Mouse (Mus musculus) brain, embryonic 14.5 days (tissue): Measurements from ENCODE around the gene Orai2. TPM values are rescaled to one million over a fixed set of nuclear protein-coding genes. Genes with fewer than 3 reads are reported as not detected.
"Not testable (repeated sequence)": the region's sequence is repeated elsewhere in the genome, so short reads cannot be mapped to it uniquely, and the experiment has no call there.

Source experiments
- DNase-seq: peaks from one replicate; pipeline ENCODE4 v3.0.0-alpha.2; 2011; ENCODE audit warnings: low read depth
- CTCF ChIP-seq: fragments of 200-500 bp; IDR thresholded peaks from 2 replicates; pipeline ENCODE4 v1.5.1; 2012; ENCODE audit warnings: inconsistent platforms, mild to moderate bottlenecking, moderate library complexity, borderline replicate concordance; ENCODE audit not compliant: insufficient read depth, insufficient read length; ENCODE audit errors: extremely low read depth
- POLR2A ChIP-seq: fragments of 200-500 bp; IDR thresholded peaks from 2 replicates; pipeline ENCODE4 v1.6.1; 2012; ENCODE audit warnings: mild to moderate bottlenecking, inconsistent platforms, borderline replicate concordance; ENCODE audit not compliant: poor library complexity, insufficient read depth, insufficient read length, severe bottlenecking; ENCODE audit errors: extremely low read depth
- polyA plus RNA-seq: library from polyadenylated mRNA; depleted of rRNA; stranded (reverse); fragments of >200 nt; gene quantifications from 2 replicates; pipeline ENCODE4 v1.2.3, GENCODE M21; 2012; rRNA removed

Gene Orai2
- polyA plus RNA-seq = 52.2 and 58.5 TPM in 2 replicates

DNA sequence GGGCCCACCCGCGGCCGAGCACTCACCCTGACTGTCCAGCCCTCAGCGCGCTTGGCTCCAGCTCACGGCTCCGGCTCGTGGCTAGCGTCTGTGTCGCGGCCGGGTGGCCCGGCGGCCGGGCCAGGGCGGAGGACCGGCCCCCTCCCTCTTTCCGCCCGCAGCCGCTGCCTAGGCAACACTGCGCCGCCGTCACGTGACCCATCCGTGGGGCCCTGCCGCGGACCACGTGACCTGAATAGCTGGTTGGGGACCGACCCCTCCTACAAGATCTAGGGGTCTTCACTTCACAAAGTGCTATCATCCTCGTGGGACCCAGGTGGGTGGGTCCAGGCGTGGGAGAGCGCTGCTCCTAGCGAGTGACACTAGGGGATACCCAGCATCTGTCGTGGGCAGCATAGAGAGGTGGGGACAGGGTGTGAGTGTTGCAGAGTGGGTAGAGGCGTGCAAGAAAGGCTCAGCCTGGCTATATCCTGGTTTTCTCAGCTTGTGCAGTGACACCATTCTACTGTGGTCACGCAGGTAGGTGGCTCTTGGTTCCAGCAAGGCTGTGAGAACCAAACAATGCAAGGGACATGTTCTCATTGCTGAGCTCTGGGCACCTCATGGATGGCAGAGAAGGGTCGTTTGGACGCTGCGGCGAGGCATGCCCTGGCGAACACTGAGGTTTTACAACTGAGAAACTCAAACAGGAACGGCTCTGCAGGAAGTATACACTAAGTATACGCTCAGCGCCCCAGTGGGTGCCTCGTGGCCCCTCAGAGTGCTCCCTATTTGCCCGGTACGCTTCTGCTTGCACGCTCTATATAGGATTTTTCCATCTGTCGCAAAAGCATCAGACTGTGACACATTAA is at the start of gene Orai2:
Gene Orai2 (minus strand): TSS at position 202 of the 851 bp plus-strand sequence.
- no peak for TF ChIP-seq CTCF
- TF ChIP-seq POLR2A = 0 out of 2 replicates have a peak, but pooled peaks have one; percentile 25
- DNase-seq = peak; percentile 91

DNA sequence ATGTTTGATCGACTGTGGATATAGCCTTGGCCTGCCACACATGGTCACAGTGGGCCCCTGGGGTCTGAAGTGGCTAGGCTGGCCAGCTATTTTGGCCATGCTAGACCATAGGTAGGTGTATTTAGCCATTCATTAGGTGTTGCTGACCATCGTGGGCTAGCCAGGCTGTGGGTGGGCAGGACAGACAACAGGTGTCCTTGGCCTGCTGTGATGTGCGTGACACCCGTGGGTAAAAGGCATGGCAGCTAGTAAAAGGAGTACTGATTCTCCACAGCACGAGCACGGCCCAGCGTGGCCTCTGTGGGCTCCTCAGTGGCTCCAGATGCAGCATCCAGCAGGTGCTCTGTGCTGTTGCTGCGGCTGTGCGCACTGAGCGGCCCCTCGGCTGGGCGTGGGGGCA is 48.1 kb upstream of the Orai2 start:
- TF ChIP-seq CTCF = no peak
- TF ChIP-seq POLR2A = no peak
- no peak for DNase-seq

DNA sequence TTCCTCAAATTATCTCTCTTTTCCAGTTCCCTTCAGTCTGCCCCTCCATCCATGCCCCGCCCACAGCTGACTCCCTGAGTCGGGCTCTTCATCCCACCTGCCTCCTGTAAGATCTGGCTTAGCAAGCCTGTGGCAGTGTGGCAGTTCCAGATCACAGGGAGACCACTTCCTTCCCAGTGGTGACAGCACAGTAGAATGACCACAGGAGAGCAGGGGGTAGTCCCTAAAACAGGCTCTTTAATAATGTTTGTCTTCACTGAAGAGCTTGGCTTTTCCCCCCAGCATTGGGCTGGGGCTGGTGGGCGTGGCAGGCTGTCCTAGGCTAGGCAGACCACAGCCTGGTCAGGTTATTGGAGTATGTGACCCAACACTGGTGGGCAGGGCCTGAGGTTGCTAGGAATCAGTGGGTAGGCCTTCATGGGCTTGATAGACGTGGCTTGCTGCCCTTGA is 47.4 kb upstream of the Orai2 start:
- DNase-seq = no peak
- TF ChIP-seq POLR2A (no peak), CTCF (no peak)

DNA sequence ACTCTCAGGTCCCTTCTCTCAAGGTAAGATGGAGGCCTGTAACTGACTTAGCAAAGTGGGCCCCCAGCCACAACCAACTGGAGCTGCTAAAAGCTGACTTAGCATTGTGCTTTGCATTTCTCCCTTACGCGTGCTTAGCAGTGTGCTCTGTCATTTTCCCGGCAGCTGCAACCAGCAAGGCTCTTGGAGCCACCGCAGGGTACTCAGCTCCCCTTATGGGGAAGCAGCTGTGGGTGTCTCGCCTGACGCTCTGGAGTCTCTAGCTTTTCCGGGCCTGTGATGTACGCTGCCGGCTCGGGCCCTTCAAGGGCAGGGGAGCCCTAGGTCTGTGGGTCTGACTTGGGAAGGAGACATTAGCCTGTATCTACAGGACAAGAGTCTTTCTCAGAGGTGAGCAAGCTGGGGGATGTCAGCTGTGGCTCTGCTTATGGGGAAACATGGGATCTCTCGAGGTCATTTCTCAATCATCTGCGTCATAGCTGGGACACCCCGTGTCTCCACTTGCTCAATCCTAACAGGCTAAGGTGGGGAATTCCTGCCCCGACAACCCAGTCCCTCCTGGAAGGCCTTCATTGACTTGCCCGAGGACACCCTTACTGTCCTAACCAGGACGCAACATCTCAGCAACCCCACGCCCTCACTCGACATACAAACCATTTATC is 46.6 kb upstream of the Orai2 start:
- no peak for TF ChIP-seq CTCF
- no peak for TF ChIP-seq POLR2A

DNA sequence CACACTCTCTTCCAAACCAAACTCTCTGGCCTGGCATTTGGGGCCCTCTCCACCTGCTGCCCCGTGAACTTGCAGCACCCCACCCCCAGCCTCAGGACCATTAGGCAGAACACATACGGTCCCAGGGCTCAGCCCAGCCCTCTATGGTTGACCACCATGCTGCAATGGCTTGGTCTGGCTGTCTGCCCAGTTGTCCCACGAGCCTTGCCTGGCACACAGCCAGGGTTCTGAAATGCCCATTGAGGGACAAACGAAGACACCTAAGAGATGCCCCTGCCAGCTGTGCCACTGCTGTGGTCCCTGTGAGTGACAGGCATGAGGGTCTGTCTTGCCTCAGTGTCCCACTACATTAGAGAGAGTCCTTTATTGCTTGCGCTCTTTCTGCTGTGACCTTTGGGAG is 45.4 kb upstream of the Orai2 start:
- TF ChIP-seq CTCF = no peak
- no peak for TF ChIP-seq POLR2A

More for the DNA sequence above, 46.6 kb upstream of the Orai2 start:
- no peak for DNase-seq

DNA sequence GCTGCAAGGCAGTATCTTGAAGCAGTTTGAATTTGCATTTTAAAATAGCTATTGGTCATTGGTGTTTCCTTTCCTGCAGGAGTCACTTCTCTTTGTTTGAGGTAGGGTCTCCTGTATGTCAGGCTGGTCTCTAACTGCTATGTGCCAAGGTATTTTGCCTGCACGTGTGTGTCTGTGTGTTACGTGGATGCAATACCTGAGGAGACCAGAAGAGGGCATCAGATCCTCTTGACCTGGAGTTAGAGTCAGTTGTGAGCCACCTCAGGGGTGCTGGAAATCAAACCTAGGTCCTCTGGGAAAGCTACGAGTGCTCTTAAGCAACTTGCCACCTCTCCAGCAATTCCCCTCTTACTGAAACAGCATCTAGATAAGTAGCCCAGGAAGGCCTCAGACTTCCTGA is 44.7 kb upstream of the Orai2 start:
- DNase-seq = no peak
- no peak for TF ChIP-seq POLR2A
- peak; percentile 21; the same call in 1 of the 2 replicates for TF ChIP-seq CTCF

More for the DNA sequence above, 45.4 kb upstream of the Orai2 start:
- no peak for DNase-seq

DNA sequence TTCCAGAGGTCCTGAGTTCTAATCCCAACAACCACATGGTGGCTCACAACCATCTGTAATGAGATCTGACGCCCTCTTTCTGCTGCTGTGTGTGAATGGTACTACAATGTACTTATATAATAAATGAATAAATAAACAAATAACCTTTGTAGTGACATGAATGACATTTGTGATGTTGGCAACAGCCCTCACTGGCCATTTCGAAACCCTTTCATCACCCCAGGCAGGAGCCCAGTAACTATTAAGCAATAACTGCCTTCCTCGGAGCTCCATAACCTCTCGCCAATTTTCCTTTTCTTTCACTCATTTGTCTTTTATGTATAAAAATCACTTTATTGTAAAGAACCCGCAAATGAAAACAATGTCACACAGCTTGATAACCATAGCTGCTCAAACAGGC is 43.2 kb upstream of the Orai2 start:
- TF ChIP-seq POLR2A = no peak

DNA sequence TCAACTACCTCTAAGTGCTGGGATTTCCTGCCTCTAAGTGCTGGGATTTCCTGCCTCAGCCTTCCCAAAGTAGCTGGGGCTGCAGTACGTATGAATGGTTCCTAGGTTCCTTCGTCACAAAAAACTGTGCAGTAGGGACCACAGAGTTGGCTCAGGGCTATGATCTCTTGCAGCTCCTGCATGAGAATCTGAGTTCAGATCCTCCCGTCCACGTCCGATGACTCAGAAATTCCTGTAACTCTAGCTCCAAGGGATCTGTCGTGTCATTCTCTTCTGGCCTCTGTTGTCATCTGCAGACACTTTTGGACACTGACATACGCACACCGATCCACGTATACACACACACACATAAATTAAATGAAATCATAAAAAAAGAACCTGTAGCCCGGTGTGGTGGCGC is 42.2 kb upstream of the Orai2 start:
- no peak for TF ChIP-seq POLR2A
- TF ChIP-seq CTCF = no peak
- no peak for DNase-seq

More for the DNA sequence above, 43.2 kb upstream of the Orai2 start:
- DNase-seq = no peak

DNA sequence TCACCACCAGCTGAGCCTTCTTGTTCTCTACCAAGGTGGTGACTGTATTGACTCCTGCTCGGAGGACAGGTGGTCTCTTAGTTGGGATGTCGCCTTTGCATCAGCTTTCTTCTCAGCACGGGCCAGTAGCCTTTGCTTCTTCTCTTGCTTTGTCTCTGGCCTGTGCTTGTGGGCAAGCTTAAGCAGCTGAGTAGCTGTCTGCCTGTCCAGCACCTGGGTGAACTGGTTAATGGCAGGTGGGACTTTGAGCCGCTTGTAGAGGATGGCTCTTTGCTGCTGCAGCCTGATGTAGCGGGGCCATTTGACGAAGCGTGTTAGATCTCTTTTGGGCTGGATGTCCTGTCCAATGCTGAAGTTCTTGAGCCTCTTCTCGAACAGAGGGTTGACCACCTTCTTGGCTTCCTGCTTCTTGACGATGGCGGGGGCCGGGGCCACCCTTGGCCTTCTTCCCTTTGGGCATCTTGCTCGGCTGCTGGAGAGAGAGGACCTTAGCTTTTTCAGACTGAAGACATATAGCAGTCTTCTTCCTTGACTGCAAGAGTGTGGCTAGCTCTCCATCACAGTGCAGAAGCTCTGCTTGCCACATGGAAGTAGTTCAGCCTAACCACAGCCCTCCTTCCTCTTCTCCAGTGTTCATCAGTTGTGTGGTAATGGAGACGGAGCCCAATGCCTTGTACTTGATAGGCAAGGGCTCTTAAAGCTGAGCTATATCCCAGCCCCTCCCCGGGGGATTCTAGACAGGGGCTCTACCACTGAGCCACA is 41.0 kb upstream of the Orai2 start:
- not testable (repeated sequence) for DNase-seq

DNA sequence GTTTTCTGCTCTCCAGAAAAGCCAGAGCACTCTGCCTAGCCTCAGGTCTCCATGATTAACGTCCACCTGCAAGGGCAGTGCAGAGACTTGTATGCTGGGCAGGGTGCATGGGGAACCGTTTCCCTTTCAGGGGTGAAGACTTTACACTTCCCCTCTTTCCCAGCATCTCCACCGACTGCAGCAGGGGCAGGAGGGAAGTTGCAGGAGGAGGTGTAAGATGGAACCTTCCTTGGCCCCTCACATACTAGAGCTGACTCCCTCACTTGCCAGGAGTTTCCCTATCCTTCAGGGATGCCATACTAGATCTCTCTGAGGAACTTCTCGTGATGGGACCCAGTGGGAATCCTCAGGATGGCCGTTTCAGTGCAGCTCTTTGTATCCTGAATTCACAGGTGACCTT is 40.0 kb upstream of the Orai2 start:
- no peak for TF ChIP-seq POLR2A
- TF ChIP-seq CTCF = no peak
- DNase-seq = no peak

DNA sequence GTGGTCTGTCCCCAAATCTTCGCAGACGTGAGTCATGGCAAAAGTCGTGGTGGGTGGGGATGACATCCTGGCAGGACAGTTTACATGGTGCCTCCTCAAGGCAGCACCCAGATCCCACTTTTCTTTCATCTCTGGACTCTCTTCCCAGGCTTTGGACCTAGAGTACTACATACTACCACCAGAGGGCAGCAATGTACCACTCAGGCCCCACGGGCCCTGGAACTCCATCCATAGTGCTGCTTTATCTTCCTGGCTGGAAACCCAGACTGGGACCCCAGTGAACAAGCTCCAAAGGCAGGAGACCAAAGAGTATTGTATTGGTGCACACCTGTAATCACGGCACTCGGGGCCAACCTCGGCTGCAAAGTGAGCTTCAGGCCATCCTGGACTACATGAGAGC is 31.3 kb upstream of the Orai2 start:
- DNase-seq = peak; percentile 84
- TF ChIP-seq CTCF (peak; percentile 90), POLR2A (no peak)

DNA sequence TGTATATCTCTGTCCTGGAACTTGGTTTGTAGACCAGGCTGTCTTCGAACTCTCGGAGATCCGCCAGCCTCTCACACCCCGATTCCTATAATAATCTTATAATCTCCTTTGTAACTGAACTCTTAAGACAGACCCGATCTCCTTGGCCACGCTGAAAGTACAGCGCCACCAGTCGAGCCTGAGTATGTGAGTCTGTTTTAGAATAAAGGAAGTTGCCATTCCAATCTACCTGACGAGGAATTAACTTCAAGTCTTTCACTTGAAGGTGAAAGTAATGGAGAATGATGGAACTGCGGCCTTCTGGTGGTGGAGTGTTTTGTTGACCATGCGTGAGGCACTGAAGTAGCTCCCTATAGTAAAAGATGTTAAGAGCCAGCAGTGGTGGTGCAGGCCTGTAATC is 29.0 kb upstream of the Orai2 start:
- TF ChIP-seq POLR2A (no peak), CTCF (no peak)
- peak; percentile 57 for DNase-seq
